Mouse (Mus musculus): ENCODE measurements around the gene Irs2. TPM values are rescaled to one million over a fixed set of nuclear protein-coding genes. Genes with fewer than 3 reads are reported as not detected.

The Irs2 gene
- total and polyA plus RNA-seq, 2 experiments = 4.8 to 8.6 TPM

- 87% methylated on average over 11 of the region's 11 CpGs for WGBS
Measured at GRCm38 (mm10) chr8:11044660-11045059, 36.4 kb upstream of the Irs2 start.

GRCm38 (mm10) chr8:11043591-11043990 lies 35.3 kb upstream of the Irs2 start:
- no peaks in the 10 kb centered on the region for H3K36me3 ChIP-seq (ENCODE audit: control insufficient read depth, insufficient read depth, low read length)
- no peak for TF ChIP-seq CTCF (IDR thresholded peaks at IDR 0.05; ENCODE audit: low read depth, low read length)
- TF ChIP-seq POLR2A (IDR thresholded peaks at IDR 0.05; ENCODE audit: extremely low read depth, insufficient read depth, low read length) = no peak
- no peaks in the 10 kb centered on the region for H3K79me2 ChIP-seq (ENCODE audit: control insufficient read depth, insufficient read depth, low read length)
- no peaks in the 10 kb centered on the region for H3K27me3 ChIP-seq (ENCODE audit: control insufficient read depth, insufficient read depth, low read length)
- H3K4me1 ChIP-seq (ENCODE audit: control insufficient read depth, insufficient read depth, low read length) = no peaks in the 10 kb centered on the region
- 88% methylated on average over 4 of the region's 4 CpGs for WGBS
- no peak overlapping the region for H3K27ac ChIP-seq (replicated peaks; ENCODE audit: insufficient read depth, low read depth, low read length)
- no peak overlapping the region for H3K9ac ChIP-seq (ENCODE audit: low read depth, low read length)
- no peak overlapping the region for H3K4me3 ChIP-seq (ENCODE audit: insufficient read depth, low read depth, low read length)
- DNase-seq (ENCODE audit: extremely low read depth, low read depth, low spot score) = no peak

More at GRCm38 (mm10) chr8:11044660-11045059, 36.4 kb upstream of the Irs2 start:
- Histone ChIP-seq H3K27me3 (ENCODE audit: control insufficient read depth, insufficient read depth, low read length) (no peaks in the 10 kb centered on the region), H3K4me1 (ENCODE audit: control insufficient read depth, insufficient read depth, low read length) (no peaks in the 10 kb centered on the region), H3K36me3 (ENCODE audit: control insufficient read depth, insufficient read depth, low read length) (no peaks in the 10 kb centered on the region), H3K79me2 (ENCODE audit: control insufficient read depth, insufficient read depth, low read length) (no peaks in the 10 kb centered on the region), H3K9ac (ENCODE audit: low read depth, low read length) (no peak overlapping the region), H3K27ac (replicated peaks; ENCODE audit: insufficient read depth, low read depth, low read length) (no peak overlapping the region), H3K4me3 (ENCODE audit: insufficient read depth, low read depth, low read length) (no peak overlapping the region)
- no peak for DNase-seq (ENCODE audit: extremely low read depth, low read depth, low spot score)
- TF ChIP-seq CTCF (IDR thresholded peaks at IDR 0.05; ENCODE audit: low read depth, low read length) (no peak), POLR2A (IDR thresholded peaks at IDR 0.05; ENCODE audit: extremely low read depth, insufficient read depth, low read length) (no peak)

- Histone ChIP-seq H3K9ac (ENCODE audit: low read depth, low read length) (no peak overlapping the region), H3K27me3 (ENCODE audit: control insufficient read depth, insufficient read depth, low read length) (no peaks in the 10 kb centered on the region), H3K4me3 (ENCODE audit: insufficient read depth, low read depth, low read length) (no peak overlapping the region), H3K36me3 (ENCODE audit: control insufficient read depth, insufficient read depth, low read length) (no peaks in the 10 kb centered on the region), H3K27ac (replicated peaks; ENCODE audit: insufficient read depth, low read depth, low read length) (no peak overlapping the region), H3K4me1 (ENCODE audit: control insufficient read depth, insufficient read depth, low read length) (no peaks in the 10 kb centered on the region), H3K79me2 (ENCODE audit: control insufficient read depth, insufficient read depth, low read length) (no peaks in the 10 kb centered on the region)
- 82% methylated on average over 9 of the region's 9 CpGs for WGBS
- TF ChIP-seq POLR2A (IDR thresholded peaks at IDR 0.05; ENCODE audit: extremely low read depth, insufficient read depth, low read length) (no peak), CTCF (IDR thresholded peaks at IDR 0.05; ENCODE audit: low read depth, low read length) (no peak)
- peak; percentile 80 for DNase-seq (ENCODE audit: extremely low read depth, low read depth, low spot score)
Measured at GRCm38 (mm10) chr8:11042872-11043587, 34.8 kb upstream of the Irs2 start.

GRCm38 (mm10) chr8:11040088-11040487 lies 31.8 kb upstream of the Irs2 start:
- Histone ChIP-seq H3K4me3 (ENCODE audit: insufficient read depth, low read depth, low read length) (no peak overlapping the region), H3K27ac (replicated peaks; ENCODE audit: insufficient read depth, low read depth, low read length) (no peak overlapping the region), H3K4me1 (ENCODE audit: control insufficient read depth, insufficient read depth, low read length) (no peaks in the 10 kb centered on the region), H3K9ac (ENCODE audit: low read depth, low read length) (no peak overlapping the region), H3K27me3 (ENCODE audit: control insufficient read depth, insufficient read depth, low read length) (no peaks in the 10 kb centered on the region), H3K36me3 (ENCODE audit: control insufficient read depth, insufficient read depth, low read length) (no peaks in the 10 kb centered on the region), H3K79me2 (ENCODE audit: control insufficient read depth, insufficient read depth, low read length) (no peaks in the 10 kb centered on the region)
- DNase-seq (ENCODE audit: extremely low read depth, low read depth, low spot score) = no peak
- no peak for TF ChIP-seq POLR2A (IDR thresholded peaks at IDR 0.05; ENCODE audit: extremely low read depth, insufficient read depth, low read length)
- no peak for TF ChIP-seq CTCF (IDR thresholded peaks at IDR 0.05; ENCODE audit: low read depth, low read length)
- 93% methylated on average over 7 of the region's 7 CpGs for WGBS

GRCm38 (mm10) chr8:11038788-11039187 lies 30.5 kb upstream of the Irs2 start:
- DNase-seq (ENCODE audit: extremely low read depth, low read depth, low spot score) = peak; percentile 26
- no peaks in the 10 kb centered on the region for H3K79me2 ChIP-seq (ENCODE audit: control insufficient read depth, insufficient read depth, low read length)
- TF ChIP-seq POLR2A (IDR thresholded peaks at IDR 0.05; ENCODE audit: extremely low read depth, insufficient read depth, low read length) (no peak), CTCF (IDR thresholded peaks at IDR 0.05; ENCODE audit: low read depth, low read length) (no peak)
- no peak overlapping the region for H3K4me3 ChIP-seq (ENCODE audit: insufficient read depth, low read depth, low read length)
- H3K27me3 ChIP-seq (ENCODE audit: control insufficient read depth, insufficient read depth, low read length) = no peaks in the 10 kb centered on the region
- WGBS = 67% methylated on average over 5 of the region's 5 CpGs
- no peak overlapping the region for H3K27ac ChIP-seq (replicated peaks; ENCODE audit: insufficient read depth, low read depth, low read length)
- H3K36me3 ChIP-seq (ENCODE audit: control insufficient read depth, insufficient read depth, low read length) = no peaks in the 10 kb centered on the region
- no peak overlapping the region for H3K9ac ChIP-seq (ENCODE audit: low read depth, low read length)
- peaks cover 2% of the 10 kb centered on the region; the same call in 1 of the 2 replicates for H3K4me1 ChIP-seq (ENCODE audit: control insufficient read depth, insufficient read depth, low read length)

GRCm38 (mm10) chr8:11038367-11038766 lies 30.1 kb upstream of the Irs2 start:
- TF ChIP-seq CTCF (IDR thresholded peaks at IDR 0.05; ENCODE audit: low read depth, low read length) = no peak
- TF ChIP-seq POLR2A (IDR thresholded peaks at IDR 0.05; ENCODE audit: extremely low read depth, insufficient read depth, low read length) = no peak
- whole genome bisulfite sequencing = 78% methylated on average over 5 of the region's 5 CpGs

More at GRCm38 (mm10) chr8:11038367-11038766, 30.1 kb upstream of the Irs2 start:
- no peak for DNase-seq (ENCODE audit: extremely low read depth, low read depth, low spot score)
- Histone ChIP-seq H3K27me3 (ENCODE audit: control insufficient read depth, insufficient read depth, low read length) (no peaks in the 10 kb centered on the region), H3K36me3 (ENCODE audit: control insufficient read depth, insufficient read depth, low read length) (no peaks in the 10 kb centered on the region), H3K4me1 (ENCODE audit: control insufficient read depth, insufficient read depth, low read length) (peaks cover 2% of the 10 kb centered on the region; the same call in 1 of the 2 replicates), H3K9ac (ENCODE audit: low read depth, low read length) (no peak overlapping the region), H3K27ac (replicated peaks; ENCODE audit: insufficient read depth, low read depth, low read length) (no peak overlapping the region), H3K4me3 (ENCODE audit: insufficient read depth, low read depth, low read length) (no peak overlapping the region), H3K79me2 (ENCODE audit: control insufficient read depth, insufficient read depth, low read length) (no peaks in the 10 kb centered on the region)
